ENCODE assay signal across 19 mouse cellular contexts in the genomic region with DNA sequence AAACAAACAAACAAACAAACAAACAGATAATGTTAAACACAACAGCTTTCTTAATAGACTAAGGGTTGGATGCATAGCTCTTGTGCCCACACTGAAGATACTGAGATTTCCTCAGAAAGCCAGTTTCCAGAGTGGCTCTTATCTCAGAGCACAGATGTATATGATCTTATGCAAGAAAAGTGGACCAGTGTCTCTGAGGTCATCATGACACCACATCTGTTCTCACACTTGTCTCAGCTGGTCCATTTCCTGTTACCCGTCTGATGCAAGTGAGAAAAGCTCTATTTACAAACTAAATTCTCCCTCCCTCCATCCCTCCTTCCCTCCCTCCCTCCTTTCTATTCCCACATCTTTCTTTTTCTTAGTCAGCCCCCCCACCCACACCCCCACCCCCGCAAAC.
"Had no signal": no experiment of that assay in that cellular context is flagged by ENCODE, and none has a peak within 500 bp of the region (broad histone marks: within the 10 kb centered on the region; RNA-seq: fewer than 3 reads in every experiment).

No protein-coding gene starts in this region.

- H3K4me3 ChIP-seq: liver, embryonic 13.5 days; liver, embryonic 15.5 days; midbrain, embryonic 10.5 days; midbrain, embryonic 12.5 days; neural tube, embryonic 13.5 days; neural tube, embryonic 15.5 days; stomach, embryonic 15.5 days had no signal

- H3K36me3 ChIP-seq: liver, embryonic 13.5 days; liver, embryonic 15.5 days; midbrain, embryonic 10.5 days; midbrain, embryonic 12.5 days; neural tube, embryonic 13.5 days; neural tube, embryonic 15.5 days; stomach, embryonic 15.5 days had no signal

- H3K4me2 ChIP-seq: liver, embryonic 13.5 days; liver, embryonic 15.5 days; midbrain, embryonic 12.5 days; neural tube, embryonic 13.5 days; neural tube, embryonic 15.5 days; stomach, embryonic 15.5 days had no signal

- H3K27me3 ChIP-seq: liver, embryonic 13.5 days; liver, embryonic 15.5 days; midbrain, embryonic 12.5 days; neural tube, embryonic 13.5 days; neural tube, embryonic 15.5 days; stomach, embryonic 15.5 days had no signal

- H3K4me1 ChIP-seq: liver, embryonic 13.5 days; liver, embryonic 15.5 days; midbrain, embryonic 10.5 days; midbrain, embryonic 12.5 days; neural tube, embryonic 13.5 days; neural tube, embryonic 15.5 days; stomach, embryonic 15.5 days had no signal

- ATAC-seq: liver, postnatal 0 days; midbrain, embryonic 16.5 days had no signal

- H3K27ac ChIP-seq: liver, embryonic 13.5 days; liver, embryonic 15.5 days; macrophage; midbrain, embryonic 10.5 days; midbrain, embryonic 12.5 days; neural tube, embryonic 13.5 days; neural tube, embryonic 15.5 days; stomach, embryonic 15.5 days; stomach, postnatal 0 days had no signal

- H3K9me3 ChIP-seq: liver, embryonic 13.5 days; liver, embryonic 15.5 days; midbrain, embryonic 10.5 days; midbrain, embryonic 12.5 days; neural tube, embryonic 13.5 days; neural tube, embryonic 15.5 days; stomach, embryonic 15.5 days had no signal

- DNase-seq: liver, embryonic 13.5 days; liver, postnatal 0 days; lung, adult 2 months; lung, postnatal 14 days; lung, postnatal 36 days; midbrain, embryonic 14.5 days; right cerebral cortex, postnatal 14 days; thymus, adult 2 months; thymus, postnatal 25 days; thymus, postnatal 4 days had no signal

- H3K9ac ChIP-seq: liver, embryonic 13.5 days; liver, embryonic 15.5 days; liver, postnatal 0 days; midbrain, embryonic 12.5 days; neural tube, embryonic 13.5 days; neural tube, embryonic 15.5 days; stomach, embryonic 15.5 days had no signal
